Mouse (Mus musculus): Measurements from ENCODE around the gene Gm13697. TPM values are rescaled to one million over a fixed set of nuclear protein-coding genes. Genes with fewer than 3 reads are reported as not detected.
"Not testable (repeated sequence)": the region's sequence is repeated elsewhere in the genome, so short reads cannot be mapped to it uniquely, and the experiment has no call there.

Gm13697 gene
- not detected in 2 replicates for polyA plus RNA-seq (2014; fragmentation: Nextera tagmentation; extraction: Ambion mirVana)

GRCm38 (mm10) chr2:83984443-83984842, at the start of gene Gm13697:
Gene Gm13697, plus strand, starts transcription at chr2:83984743.
- H3K4me3 ChIP-seq (ENCODE audit: low read depth, low read length); ATAC-seq (ENCODE audit: insufficient number of reproducible peaks, low FRiP score, low TSS enrichment, low read depth); H3K27me3 ChIP-seq (ENCODE audit: control insufficient read depth, insufficient read depth, low read length); H3K4me1 ChIP-seq (ENCODE audit: control insufficient read depth, insufficient read depth, low read length); DNase-seq (ENCODE audit: low spot score); H3K9me3 ChIP-seq (ENCODE audit: control insufficient read depth, low read length); H3K4me2 ChIP-seq (ENCODE audit: low read depth, severe bottlenecking); H3K9ac ChIP-seq (ENCODE audit: low read length); H3K27ac ChIP-seq (replicated peaks; ENCODE audit: low read depth, low read length); H3K36me3 ChIP-seq (ENCODE audit: control insufficient read depth, insufficient read depth, low read length): not testable (repeated sequence)
- no CpG with 5 or more reads among the region's 6 CpGs for WGBS

GRCm38 (mm10) chr2:83940931-83941361, 43.6 kb upstream of the Gm13697 start, which contains the start of gene Zswim2:
Gene Zswim2, minus strand, starts transcription at chr2:83941228.
- Histone ChIP-seq H3K9me3 (ENCODE audit: control insufficient read depth, low read length) (no peaks in the 10 kb centered on the region), H3K36me3 (ENCODE audit: control insufficient read depth, insufficient read depth, low read length) (no peaks in the 10 kb centered on the region), H3K4me1 (ENCODE audit: control insufficient read depth, insufficient read depth, low read length) (no peaks in the 10 kb centered on the region), H3K4me3 (ENCODE audit: low read depth, low read length) (0 out of 2 replicates have a peak within 1 kb of the TSS, but pooled peaks have one; percentile 9), H3K27me3 (ENCODE audit: control insufficient read depth, insufficient read depth, low read length) (no peaks in the 10 kb centered on the region), H3K27ac (replicated peaks; ENCODE audit: low read depth, low read length) (no peak within 1 kb of the TSS), H3K4me2 (ENCODE audit: low read depth, severe bottlenecking) (peak within 1 kb of the TSS; percentile 51; the same call in 1 of the 2 replicates), H3K9ac (ENCODE audit: low read length) (no peak within 1 kb of the TSS)
- ATAC-seq (ENCODE audit: insufficient number of reproducible peaks, low FRiP score, low TSS enrichment, low read depth) (peak; percentile 93), DNase-seq (ENCODE audit: low spot score) (peak; percentile 81)
- under 1% methylated on average over 20 of the region's 20 CpGs for WGBS

- H3K9ac ChIP-seq (ENCODE audit: low read length) = no peak overlapping the region
- WGBS = 54% methylated on average over 3 of the region's 3 CpGs
These were observed 43.2 kb upstream of the Gm13697 start for GRCm38 (mm10) chr2:83941378-83941777.

GRCm38 (mm10) chr2:83941792-83942191, 42.8 kb upstream of the Gm13697 start:
- no peaks in the 10 kb centered on the region for H3K9me3 ChIP-seq (ENCODE audit: control insufficient read depth, low read length)
- H3K4me3 ChIP-seq (ENCODE audit: low read depth, low read length) = no peak overlapping the region
- no peaks in the 10 kb centered on the region for H3K27me3 ChIP-seq (ENCODE audit: control insufficient read depth, insufficient read depth, low read length)
- no peaks in the 10 kb centered on the region for H3K4me1 ChIP-seq (ENCODE audit: control insufficient read depth, insufficient read depth, low read length)
- H3K9ac ChIP-seq (ENCODE audit: low read length) = no peak overlapping the region
- WGBS = 78% methylated on average over 4 of the region's 4 CpGs
- H3K27ac ChIP-seq (replicated peaks; ENCODE audit: low read depth, low read length) = no peak overlapping the region
- DNase-seq (ENCODE audit: low spot score) (no peak), ATAC-seq (ENCODE audit: insufficient number of reproducible peaks, low FRiP score, low TSS enrichment, low read depth) (no peak)
- no peaks in the 10 kb centered on the region for H3K36me3 ChIP-seq (ENCODE audit: control insufficient read depth, insufficient read depth, low read length)
- H3K4me2 ChIP-seq (ENCODE audit: low read depth, severe bottlenecking) = no peak overlapping the region

More at GRCm38 (mm10) chr2:83941378-83941777, 43.2 kb upstream of the Gm13697 start:
- Histone ChIP-seq H3K36me3 (ENCODE audit: control insufficient read depth, insufficient read depth, low read length) (no peaks in the 10 kb centered on the region), H3K4me2 (ENCODE audit: low read depth, severe bottlenecking) (peak overlapping the region; percentile 51; the same call in 1 of the 2 replicates), H3K4me1 (ENCODE audit: control insufficient read depth, insufficient read depth, low read length) (no peaks in the 10 kb centered on the region), H3K4me3 (ENCODE audit: low read depth, low read length) (no peak overlapping the region), H3K9me3 (ENCODE audit: control insufficient read depth, low read length) (no peaks in the 10 kb centered on the region), H3K27me3 (ENCODE audit: control insufficient read depth, insufficient read depth, low read length) (no peaks in the 10 kb centered on the region), H3K27ac (replicated peaks; ENCODE audit: low read depth, low read length) (no peak overlapping the region)
- DNase-seq (ENCODE audit: low spot score) (no peak), ATAC-seq (ENCODE audit: insufficient number of reproducible peaks, low FRiP score, low TSS enrichment, low read depth) (peak; percentile 42; the same call in 1 of the 2 replicates)

GRCm38 (mm10) chr2:83955393-83955792, 29.1 kb upstream of the Gm13697 start, which contains the start of gene Gm13698:
Gene Gm13698, plus strand, starts transcription at chr2:83955693.
- not testable (repeated sequence) for ATAC-seq (ENCODE audit: insufficient number of reproducible peaks, low FRiP score, low TSS enrichment, low read depth); H3K4me1 ChIP-seq (ENCODE audit: control insufficient read depth, insufficient read depth, low read length); DNase-seq (ENCODE audit: low spot score); H3K9ac ChIP-seq (ENCODE audit: low read length); H3K4me3 ChIP-seq (ENCODE audit: low read depth, low read length); H3K27me3 ChIP-seq (ENCODE audit: control insufficient read depth, insufficient read depth, low read length); H3K4me2 ChIP-seq (ENCODE audit: low read depth, severe bottlenecking); H3K27ac ChIP-seq (replicated peaks; ENCODE audit: low read depth, low read length); H3K36me3 ChIP-seq (ENCODE audit: control insufficient read depth, insufficient read depth, low read length); H3K9me3 ChIP-seq (ENCODE audit: control insufficient read depth, low read length)
- no CpG with 5 or more reads among the region's 6 CpGs for WGBS

- H3K9ac ChIP-seq (ENCODE audit: low read length); H3K27ac ChIP-seq (replicated peaks; ENCODE audit: low read depth, low read length); DNase-seq (ENCODE audit: low spot score); H3K27me3 ChIP-seq (ENCODE audit: control insufficient read depth, insufficient read depth, low read length); H3K4me2 ChIP-seq (ENCODE audit: low read depth, severe bottlenecking); ATAC-seq (ENCODE audit: insufficient number of reproducible peaks, low FRiP score, low TSS enrichment, low read depth); H3K9me3 ChIP-seq (ENCODE audit: control insufficient read depth, low read length); H3K4me3 ChIP-seq (ENCODE audit: low read depth, low read length); H3K4me1 ChIP-seq (ENCODE audit: control insufficient read depth, insufficient read depth, low read length); H3K36me3 ChIP-seq (ENCODE audit: control insufficient read depth, insufficient read depth, low read length): not testable (repeated sequence)
- WGBS = no CpG with 5 or more reads among the region's 6 CpGs
These were observed 23.3 kb upstream of the Gm13697 start, which contains the start of gene Gm13693 for GRCm38 (mm10) chr2:83961203-83961602. Gene Gm13693, plus strand, starts transcription at chr2:83961503.

- H3K4me3 ChIP-seq (ENCODE audit: low read depth, low read length); H3K27ac ChIP-seq (replicated peaks; ENCODE audit: low read depth, low read length); H3K27me3 ChIP-seq (ENCODE audit: control insufficient read depth, insufficient read depth, low read length); H3K36me3 ChIP-seq (ENCODE audit: control insufficient read depth, insufficient read depth, low read length); H3K9ac ChIP-seq (ENCODE audit: low read length); DNase-seq (ENCODE audit: low spot score); ATAC-seq (ENCODE audit: insufficient number of reproducible peaks, low FRiP score, low TSS enrichment, low read depth); H3K4me1 ChIP-seq (ENCODE audit: control insufficient read depth, insufficient read depth, low read length); H3K4me2 ChIP-seq (ENCODE audit: low read depth, severe bottlenecking); H3K9me3 ChIP-seq (ENCODE audit: control insufficient read depth, low read length): not testable (repeated sequence)
- WGBS = no CpG with 5 or more reads among the region's 6 CpGs
These were observed 17.5 kb upstream of the Gm13697 start, which contains the start of gene Gm13695 for GRCm38 (mm10) chr2:83967013-83967412. Gene Gm13695, plus strand, starts transcription at chr2:83967313.

- not testable (repeated sequence) for H3K27me3 ChIP-seq (ENCODE audit: control insufficient read depth, insufficient read depth, low read length); H3K9ac ChIP-seq (ENCODE audit: low read length); H3K4me1 ChIP-seq (ENCODE audit: control insufficient read depth, insufficient read depth, low read length); ATAC-seq (ENCODE audit: insufficient number of reproducible peaks, low FRiP score, low TSS enrichment, low read depth); H3K4me2 ChIP-seq (ENCODE audit: low read depth, severe bottlenecking); H3K27ac ChIP-seq (replicated peaks; ENCODE audit: low read depth, low read length); H3K36me3 ChIP-seq (ENCODE audit: control insufficient read depth, insufficient read depth, low read length); DNase-seq (ENCODE audit: low spot score); H3K4me3 ChIP-seq (ENCODE audit: low read depth, low read length); H3K9me3 ChIP-seq (ENCODE audit: control insufficient read depth, low read length)
- WGBS = no CpG with 5 or more reads among the region's 6 CpGs
These were observed 11.7 kb upstream of the Gm13697 start, which contains the start of gene Gm13696 for GRCm38 (mm10) chr2:83972823-83973222. Gene Gm13696, plus strand, starts transcription at chr2:83973123.
